Mouse (Mus musculus): Measurements from ENCODE around the gene Svop.

- TF ChIP-seq GATA1 (IDR thresholded peaks at IDR 0.05; ENCODE audit: borderline replicate concordance, low read length), result no peak
- TF ChIP-seq FLI1 (IDR thresholded peaks at IDR 0.05; ENCODE audit: low read length), result no peak
Observed at GRCm38 (mm10) chr5:114046604-114047003, 44.8 kb downstream of the Svop start.
